12 mouse cellular contexts compared by ENCODE assay signal in the genomic region with DNA sequence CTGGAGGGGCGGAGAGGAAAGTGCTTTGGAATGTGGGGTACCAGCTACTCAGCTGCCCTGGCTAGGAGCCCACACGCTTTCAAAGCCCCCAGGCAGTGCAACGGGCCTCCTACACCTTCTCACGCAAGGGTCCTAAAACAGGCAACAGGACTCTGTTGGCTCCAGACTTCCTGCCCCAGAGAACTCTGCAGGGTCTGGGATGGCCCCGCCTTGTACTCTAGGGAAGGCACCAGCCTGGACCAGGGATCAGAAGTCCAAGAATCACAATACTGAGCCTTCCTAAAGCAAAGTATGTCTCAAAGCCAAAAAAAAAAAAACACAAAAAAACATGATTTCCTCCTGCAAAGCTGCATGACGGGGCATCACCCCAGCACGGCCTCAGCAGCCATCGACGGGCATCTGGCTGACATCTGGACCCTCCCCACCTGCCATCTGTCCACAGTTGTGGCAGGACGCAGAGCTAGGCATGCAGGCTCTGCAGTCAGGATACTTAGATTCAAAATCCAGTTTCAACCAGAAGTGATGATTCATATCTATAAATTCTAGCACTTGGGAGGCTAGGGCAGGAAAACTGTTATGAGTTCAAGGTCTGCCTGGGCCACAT.
DNase-seq lines count a peak whose midpoint lies in the region; ATAC-seq lines count a peak whose summit lies in the region.
"Had no signal": no experiment of that assay in that cellular context is flagged by ENCODE, and none has a peak within 500 bp of the region (broad histone marks: within the 10 kb centered on the region; RNA-seq: fewer than 3 reads in every experiment).

No protein-coding gene starts in this region.

- H3K4me3 ChIP-seq in heart, embryonic 11.5 days (ENCODE audit: low read depth, low read length), result no peak overlapping the region
- H3K4me3 ChIP-seq in embryonic facial prominence, embryonic 11.5 days (ENCODE audit: low read depth, low read length), result no peak overlapping the region

- ATAC-seq in heart, embryonic 11.5 days (replicated peaks; ENCODE audit: insufficient number of reproducible peaks, low FRiP score, low TSS enrichment), result no peak
- ATAC-seq in embryonic facial prominence, embryonic 11.5 days (replicated peaks; ENCODE audit: insufficient number of reproducible peaks, low FRiP score, low TSS enrichment, low read depth), result no peak
- ATAC-seq: activated CD4-positive, CD25-positive, alpha-beta regulatory T cell, adult 4 months had no signal

- H3K4me1 ChIP-seq in heart, embryonic 11.5 days (ENCODE audit: control insufficient read depth, insufficient read depth, low read length), result peaks cover 40% of the 10 kb centered on the region
- H3K4me1 ChIP-seq in embryonic facial prominence, embryonic 11.5 days (ENCODE audit: control insufficient read depth, insufficient read depth, low read length), result peaks cover 19% of the 10 kb centered on the region

- H3K9me3 ChIP-seq in heart, embryonic 11.5 days (replicated peaks; ENCODE audit: control insufficient read depth, low read length), result no peaks in the 10 kb centered on the region
- no peaks in the 10 kb centered on the region for H3K9me3 ChIP-seq in embryonic facial prominence, embryonic 11.5 days (replicated peaks; ENCODE audit: control insufficient read depth, low read length)

- 46% methylated on average over 10 of the region's 10 CpGs for WGBS in heart, embryonic 11.5 days (ENCODE audit: insufficient replicate concordance)
- WGBS in embryonic facial prominence, embryonic 11.5 days, result 43% methylated on average over 10 of the region's 10 CpGs

- no peak overlapping the region for H3K4me2 ChIP-seq in heart, embryonic 11.5 days
- no peak overlapping the region for H3K4me2 ChIP-seq in embryonic facial prominence, embryonic 11.5 days (ENCODE audit: low read depth, low read length)

- H3K27me3 ChIP-seq in heart, embryonic 11.5 days (ENCODE audit: control insufficient read depth, insufficient read depth, low read length), result no peaks in the 10 kb centered on the region
- no peaks in the 10 kb centered on the region for H3K27me3 ChIP-seq in embryonic facial prominence, embryonic 11.5 days (ENCODE audit: control insufficient read depth, insufficient read depth, low read length)

- H3K36me3 ChIP-seq in heart, embryonic 11.5 days (ENCODE audit: control insufficient read depth, insufficient read depth, low read length), result no peaks in the 10 kb centered on the region
- no peaks in the 10 kb centered on the region for H3K36me3 ChIP-seq in embryonic facial prominence, embryonic 11.5 days (replicated peaks; ENCODE audit: control insufficient read depth, insufficient read depth, low read depth, low read length)

- no peak overlapping the region for H3K9ac ChIP-seq in heart, embryonic 11.5 days (ENCODE audit: low read depth, low read length)
- no peak overlapping the region for H3K9ac ChIP-seq in embryonic facial prominence, embryonic 11.5 days (replicated peaks; ENCODE audit: low read length)

- H3K27ac ChIP-seq in heart, embryonic 11.5 days (ENCODE audit: low read depth, low read length), result peak overlapping the region; percentile 7; the same call in 1 of the 2 replicates
- 0 out of 2 replicates have a peak overlapping the region, but pooled peaks have one; percentile 8 for H3K27ac ChIP-seq in embryonic facial prominence, embryonic 11.5 days (replicated peaks; ENCODE audit: low read depth, low read length)

- DNase-seq in heart, adult 8-10 months (ENCODE audit: low spot score), result no peak
- peak; percentile 80 for DNase-seq in 3134 (ENCODE audit: extremely low read depth, insufficient read length, low spot score)
- DNase-seq in embryonic facial prominence, embryonic 11.5 days (ENCODE audit: low spot score), result peak; percentile 23
- peak; percentile 46 for DNase-seq in kidney, postnatal 14 days
- no peak for DNase-seq in cerebellum, adult 8-10 months
- DNase-seq in retina, embryonic 14.5 days (ENCODE audit: low spot score), result no peak
- no peak for DNase-seq in frontal cortex, postnatal 36 days (ENCODE audit: low spot score in 2 of 2)
- DNase-seq: heart, postnatal 4 days; liver; right cerebral cortex, postnatal 25 days had no signal

Comparison
In these comparisons a context has a peak if more than half of its experiments do, and no peak if none do; other contexts are left out.
1. DNase-seq: peak in 3134 (single experiment), embryonic facial prominence, embryonic 11.5 days (single experiment) and kidney, postnatal 14 days (single experiment); none in heart, adult 8-10 months (single experiment), cerebellum, adult 8-10 months (single experiment), retina, embryonic 14.5 days (single experiment) and frontal cortex, postnatal 36 days (0 of 2).